Mouse (Mus musculus) kidney, postnatal 0 days (tissue): ENCODE results near the gene Sobp. TPM values are rescaled to one million over a fixed set of nuclear protein-coding genes. Genes with fewer than 3 reads are reported as not detected.

Experiments used
- ATAC-seq: fragments of 200-750 bp; cut with Nextera tagmentation; replicated peaks from 2 replicates; pipeline ENCODE4 v1.8.0; 2017; ENCODE audit warnings: low read depth, moderate number of reproducible peaks, moderate TSS enrichment, moderate library complexity; ENCODE audit not compliant: low FRiP score
- DNase-seq: peaks from one replicate; pipeline ENCODE4 v3.0.0-alpha.2; 2016; ENCODE audit warnings: low spot score
- H3K27ac ChIP-seq: fragments of 300-500 bp; sonication (generic); 2 replicates; pipeline ENCODE4 v1.5.1; 2014; ENCODE audit warnings: mild to moderate bottlenecking
- H3K27me3 ChIP-seq: fragments of 300-500 bp; sonication (generic); 2 replicates; pipeline ENCODE4 v1.6.1; 2014; ENCODE audit warnings: low read length, mixed read lengths; ENCODE audit not compliant: insufficient read depth
- H3K36me3 ChIP-seq: fragments of 300-500 bp; sonication (generic); 2 replicates; pipeline ENCODE4 v1.6.1; 2014; ENCODE audit warnings: low read length, mixed read lengths; ENCODE audit not compliant: insufficient read depth
- H3K4me1 ChIP-seq: fragments of 300-500 bp; sonication (generic); replicated peaks from 2 replicates; pipeline ENCODE4 v1.6.1; 2014; ENCODE audit warnings: antibody characterized with exemption, low read length, mixed read lengths; ENCODE audit not compliant: insufficient read depth
- H3K4me2 ChIP-seq: fragments of 300-500 bp; sonication (generic); 2 replicates; pipeline ENCODE4 v1.6.1; 2014; ENCODE audit warnings: mild to moderate bottlenecking, low read length, moderate library complexity, mixed read lengths
- H3K4me3 ChIP-seq: fragments of 300-500 bp; sonication (generic); replicated peaks from 2 replicates; pipeline ENCODE4 v1.5.1; 2014; ENCODE audit warnings: low read depth, low read length
- H3K9ac ChIP-seq: fragments of 300-500 bp; sonication (generic); 2 replicates; pipeline ENCODE4 v1.6.1; 2014; ENCODE audit warnings: low read depth, low read length
- H3K9me3 ChIP-seq: fragments of 300-500 bp; sonication (generic); replicated peaks from 2 replicates; pipeline ENCODE4 v1.6.1; 2016; ENCODE audit warnings: low read length, inconsistent platforms, mixed read lengths
- CTCF ChIP-seq: IDR thresholded peaks from 2 replicates; pipeline ENCODE4 v1.5.1; 2016; ENCODE audit warnings: antibody characterized with exemption, low read depth, mild to moderate bottlenecking, moderate library complexity
- WGBS: fragments of 180-500 bp; shearing (Covaris S2); extraction: QIAGEN DNeasy Blood & Tissue Kit; methylation state at CpG from one replicate; pipeline ENCODE4 v1.1.7; 2014; 5-methylcytosine and 5-hydroxymethylcytosine counted together
- polyA plus RNA-seq: library from polyadenylated mRNA; unstranded; fragments of >200 nt; fragmentation: Nextera tagmentation; extraction: Ambion mirVana; gene quantifications from 2 replicates; pipeline ENCODE4 v1.2.1, GENCODE M21; 2015

The Sobp gene
- polyA plus RNA-seq, 1 experiment from 2014 or later = 1.2 TPM

DNA sequence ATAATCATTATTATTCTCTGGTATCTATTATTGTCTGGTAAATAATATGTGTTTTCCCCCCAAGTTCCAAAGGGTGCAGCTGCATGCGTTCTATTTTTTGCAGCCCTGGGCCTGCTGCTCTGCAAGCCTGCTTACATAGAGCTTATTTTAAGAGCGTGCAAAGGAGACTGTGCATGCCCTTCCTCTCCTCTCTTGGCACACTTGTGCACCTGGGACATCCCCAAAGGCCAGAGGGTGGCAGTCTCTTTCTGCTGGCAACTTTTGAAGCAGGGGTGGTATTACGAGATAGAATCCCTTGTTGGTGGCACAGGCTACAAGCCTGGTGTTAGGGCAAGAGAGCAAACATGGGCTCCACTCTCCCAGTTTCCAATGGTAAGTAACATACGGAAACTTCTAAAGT, 167.8 kb downstream of the Sobp start:
- DNase-seq (no peak), ATAC-seq (no peak)
- Histone ChIP-seq H3K4me3 (no peak overlapping the region), H3K4me1 (peaks cover 8% of the 10 kb centered on the region), H3K9ac (no peak overlapping the region), H3K36me3 (no peaks in the 10 kb centered on the region), H3K27ac (no peak overlapping the region), H3K27me3 (no peaks in the 10 kb centered on the region), H3K9me3 (no peaks in the 10 kb centered on the region), H3K4me2 (no peak overlapping the region)
- WGBS = 82% methylated on average over 4 of the region's 4 CpGs
- peak; percentile 45; the same call in 1 of the 2 replicates for TF ChIP-seq CTCF

DNA sequence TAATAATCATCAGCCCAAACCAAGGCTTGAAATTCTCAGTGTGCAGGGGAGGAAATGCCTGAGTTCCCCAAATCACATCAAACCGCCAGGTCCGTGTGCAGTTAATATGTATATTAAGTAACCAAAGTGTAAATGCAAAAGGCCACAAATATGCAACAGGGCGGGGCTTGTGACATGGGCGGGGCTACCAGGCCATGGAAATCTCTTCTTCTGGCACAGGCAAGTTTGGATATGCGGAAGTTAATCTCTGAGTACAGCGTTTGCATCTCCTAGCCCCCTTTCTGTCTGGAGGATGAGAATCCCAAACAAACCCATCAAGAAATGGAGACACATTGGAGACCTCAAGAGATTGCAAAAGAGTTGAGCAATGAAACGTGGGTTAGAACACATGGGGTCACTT, 168.7 kb downstream of the Sobp start:
- no peak for TF ChIP-seq CTCF

DNA sequence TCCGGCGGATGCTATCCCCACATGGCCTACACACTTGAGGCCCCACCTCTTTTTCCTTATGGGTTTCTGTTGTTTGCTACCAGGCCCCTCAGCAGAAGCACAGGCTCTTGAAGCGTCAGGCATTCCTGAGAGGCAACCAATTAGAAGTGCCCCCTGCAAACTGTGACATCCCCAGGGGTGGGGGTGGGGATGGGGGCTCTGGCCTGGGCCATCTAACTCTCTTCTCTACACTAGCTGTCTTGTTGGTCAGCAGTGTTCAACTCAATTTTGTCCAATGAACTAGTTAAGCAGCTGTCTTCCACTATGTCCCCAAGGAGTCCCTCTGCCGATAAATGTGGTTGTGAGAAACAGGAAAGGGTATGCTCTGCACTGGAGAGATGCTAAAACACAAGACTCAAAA, 169.3 kb downstream of the Sobp start:
- ATAC-seq = no peak
- no peaks in the 10 kb centered on the region for H3K9me3 ChIP-seq
- no peaks in the 10 kb centered on the region for H3K36me3 ChIP-seq
- DNase-seq = no peak
- no peak overlapping the region for H3K27ac ChIP-seq
- no peak overlapping the region for H3K4me3 ChIP-seq
- WGBS = 83% methylated on average over 4 of the region's 4 CpGs
- no peak for TF ChIP-seq CTCF
- peaks cover 8% of the 10 kb centered on the region for H3K4me1 ChIP-seq
- no peaks in the 10 kb centered on the region for H3K27me3 ChIP-seq
- no peak overlapping the region for H3K9ac ChIP-seq
- no peak overlapping the region for H3K4me2 ChIP-seq

More for the DNA sequence above, 168.7 kb downstream of the Sobp start:
- 77% methylated on average over 7 of the region's 7 CpGs for WGBS
- Histone ChIP-seq H3K4me3 (no peak overlapping the region), H3K9ac (no peak overlapping the region), H3K27ac (no peak overlapping the region), H3K36me3 (no peaks in the 10 kb centered on the region), H3K4me1 (peaks cover 8% of the 10 kb centered on the region), H3K27me3 (no peaks in the 10 kb centered on the region), H3K4me2 (no peak overlapping the region), H3K9me3 (no peaks in the 10 kb centered on the region)
- ATAC-seq (no peak), DNase-seq (no peak)

DNA sequence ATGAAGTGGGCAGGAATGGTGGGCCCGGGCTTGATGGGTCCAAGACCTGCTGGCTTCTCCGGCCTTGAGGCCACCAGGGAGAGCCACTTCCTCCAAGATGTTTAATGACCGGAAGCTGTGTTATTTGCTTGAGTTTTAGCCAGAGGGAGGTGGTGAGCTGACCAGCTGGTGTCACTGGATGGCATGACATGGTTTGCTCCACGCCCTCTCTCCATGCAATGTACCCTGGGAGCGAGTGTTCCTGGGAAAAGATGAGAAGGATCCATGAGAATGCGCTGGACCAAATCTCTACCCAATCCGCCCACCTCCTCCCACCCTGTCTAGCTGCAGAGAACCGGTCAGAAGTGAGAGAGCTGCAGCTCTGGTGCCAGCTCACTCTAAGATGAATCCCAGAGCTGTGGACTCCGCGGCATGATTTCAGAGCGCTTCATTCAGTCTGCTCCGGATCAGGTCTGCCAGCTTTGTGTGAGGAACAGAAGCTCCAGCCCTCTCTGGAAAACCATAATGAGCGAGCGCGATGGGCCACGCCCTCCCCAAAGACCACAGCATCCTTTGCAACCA, 170.1 kb downstream of the Sobp start:
- H3K9me3 ChIP-seq = no peaks in the 10 kb centered on the region
- peak; percentile 67 for DNase-seq
- no peak overlapping the region for H3K9ac ChIP-seq
- H3K4me2 ChIP-seq = no peak overlapping the region
- no peaks in the 10 kb centered on the region for H3K27me3 ChIP-seq
- peak; percentile 42 for TF ChIP-seq CTCF
- H3K4me3 ChIP-seq = no peak overlapping the region
- WGBS = 71% methylated on average over 16 of the region's 16 CpGs
- no peak overlapping the region for H3K27ac ChIP-seq
- H3K36me3 ChIP-seq = no peaks in the 10 kb centered on the region
- peak; percentile 57 for ATAC-seq
- H3K4me1 ChIP-seq = peaks cover 8% of the 10 kb centered on the region

DNA sequence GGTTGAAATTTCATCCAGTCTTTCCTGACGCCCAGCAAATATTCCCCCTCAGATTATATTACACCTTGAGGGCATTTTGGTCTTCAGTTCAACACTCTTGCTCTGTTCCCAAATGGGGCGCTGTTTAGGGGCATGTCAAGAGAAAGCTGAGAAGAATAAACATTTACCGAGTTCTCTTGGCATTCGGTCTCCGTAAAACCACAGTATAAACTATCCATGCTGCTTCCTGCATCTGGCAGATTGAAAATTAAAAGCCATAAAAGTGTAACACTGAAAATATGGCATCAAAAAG, 170.9 kb downstream of the Sobp start:
- peak overlapping the region; percentile 93 for H3K4me2 ChIP-seq
- H3K4me3 ChIP-seq = peak overlapping the region; percentile 46; the same call in 1 of the 2 replicates
- no peak overlapping the region for H3K27ac ChIP-seq
- WGBS = 12% methylated on average over 5 of the region's 5 CpGs
- no peak for TF ChIP-seq CTCF
- H3K9me3 ChIP-seq = no peaks in the 10 kb centered on the region
- ATAC-seq (no peak), DNase-seq (no peak)
- no peaks in the 10 kb centered on the region for H3K27me3 ChIP-seq
- H3K4me1 ChIP-seq = peaks cover 8% of the 10 kb centered on the region
- H3K36me3 ChIP-seq = no peaks in the 10 kb centered on the region
- no peak overlapping the region for H3K9ac ChIP-seq

DNA sequence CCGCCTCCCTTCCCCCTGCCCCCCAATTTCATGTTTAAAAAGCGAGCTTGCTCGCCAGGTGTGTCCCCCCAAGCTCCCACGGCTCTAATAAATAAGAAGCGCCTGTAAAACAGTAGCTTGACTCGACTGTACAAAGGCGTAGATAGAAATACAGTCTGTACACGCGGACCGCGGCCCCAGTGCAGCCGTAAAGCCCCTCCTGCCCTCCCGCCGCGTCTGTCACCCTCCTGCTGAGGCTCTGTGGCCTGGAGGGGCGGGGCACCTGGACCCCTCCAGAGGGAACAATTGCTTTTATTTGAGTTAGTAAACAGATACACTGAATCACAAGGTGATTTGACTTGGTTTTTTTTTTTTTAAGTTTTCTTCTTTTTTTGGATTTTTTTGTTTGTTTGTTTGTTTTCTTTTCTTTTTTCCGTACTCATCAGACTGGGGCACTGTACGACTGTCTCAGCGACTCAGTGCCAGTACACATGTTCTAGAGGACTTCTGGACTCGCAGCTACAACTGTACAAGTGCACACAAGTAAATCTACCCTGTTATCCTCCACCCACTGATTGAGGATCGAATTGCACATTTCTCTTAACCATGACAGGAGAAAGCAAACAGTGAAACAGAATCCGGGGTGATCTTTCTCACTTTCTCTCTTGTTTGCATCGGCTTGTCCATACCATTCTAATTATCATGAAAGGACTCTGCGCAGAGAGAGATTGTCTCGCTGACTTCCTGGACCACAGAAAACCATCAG, 171.4 kb downstream of the Sobp start:
- DNase-seq (peak; percentile 82), ATAC-seq (no peak; the same call in 1 of the 2 replicates)
- Histone ChIP-seq H3K36me3 (no peaks in the 10 kb centered on the region), H3K4me2 (peak overlapping the region; percentile 93), H3K9ac (peak overlapping the region; percentile 57), H3K4me1 (peaks cover 8% of the 10 kb centered on the region), H3K27ac (0 out of 2 replicates have a peak overlapping the region, but pooled peaks have one; percentile 55), H3K27me3 (no peaks in the 10 kb centered on the region), H3K4me3 (peak overlapping the region; percentile 46), H3K9me3 (no peaks in the 10 kb centered on the region)
- no peak for TF ChIP-seq CTCF
- WGBS = 3% methylated on average over 25 of the region's 25 CpGs
